Mouse (Mus musculus) telencephalon, adult 2 months (tissue): Measurements from ENCODE around the gene Rpap2.
A peak's percentile ranks its signal among the peaks of the same experiment; 100 is the strongest.

Experiments
- DNase-seq: peaks from one replicate; pipeline ENCODE4 v3.0.0-alpha.2; 2011; ENCODE audit warnings: low read depth, low spot score

Gene Rpap2

GRCm38 (mm10) chr5:107687161-107687560 lies 90.0 kb downstream of the Rpap2 start:
- no peak for DNase-seq

GRCm38 (mm10) chr5:107687592-107688498 lies 90.7 kb downstream of the Rpap2 start:
- DNase-seq, result peak; percentile 24

- no peak for DNase-seq
These were observed 91.3 kb downstream of the Rpap2 start for GRCm38 (mm10) chr5:107688499-107688866.

- no peak for DNase-seq
These were observed 97.8 kb downstream of the Rpap2 start for GRCm38 (mm10) chr5:107695019-107695418.

GRCm38 (mm10) chr5:107698888-107699287 lies 101.7 kb downstream of the Rpap2 start:
- DNase-seq, result no peak

GRCm38 (mm10) chr5:107700873-107701272 lies 103.7 kb downstream of the Rpap2 start:
- no peak for DNase-seq

- DNase-seq, result no peak
These were observed 104.5 kb downstream of the Rpap2 start for GRCm38 (mm10) chr5:107701658-107702057.

- no peak for DNase-seq
These were observed 106.1 kb downstream of the Rpap2 start for GRCm38 (mm10) chr5:107703207-107703763.

GRCm38 (mm10) chr5:107705756-107706155 lies 108.6 kb downstream of the Rpap2 start:
- DNase-seq, result no peak

- no peak for DNase-seq
These were observed 109.1 kb downstream of the Rpap2 start for GRCm38 (mm10) chr5:107706262-107706661.

GRCm38 (mm10) chr5:107708124-107708797 lies 111.1 kb downstream of the Rpap2 start:
- no peak for DNase-seq
